Mouse (Mus musculus): Measurements from ENCODE around the gene Serpina11. TPM values are rescaled to one million over a fixed set of nuclear protein-coding genes. Genes with fewer than 3 reads are reported as not detected.
"Not testable (repeated sequence)": the region's sequence is repeated elsewhere in the genome, so short reads cannot be mapped to it uniquely, and the experiment has no call there.

Gene Serpina11
- polyA plus RNA-seq, 1 experiment from 2014 or later = not detected

GRCm38 (mm10) chr12:103962337-103962736, 27.4 kb downstream of the Serpina11 start:
- H3K4me3 ChIP-seq (ENCODE audit: low read depth, low read length) = no peak overlapping the region
- H3K9me3 ChIP-seq (ENCODE audit: control insufficient read depth, low read length) = no peaks in the 10 kb centered on the region
- no peak overlapping the region for H3K4me2 ChIP-seq (ENCODE audit: low read depth)
- no peak overlapping the region for H3K27ac ChIP-seq (ENCODE audit: low read depth, low read length)
- H3K9ac ChIP-seq (ENCODE audit: low read length) = no peak overlapping the region
- ATAC-seq (ENCODE audit: insufficient read depth, low FRiP score, low TSS enrichment) (no peak), DNase-seq (ENCODE audit: low spot score) (no peak)
- no peaks in the 10 kb centered on the region for H3K27me3 ChIP-seq (ENCODE audit: control insufficient read depth, insufficient read depth, low read length)
- WGBS = 88% methylated on average over 5 of the region's 5 CpGs
- no peaks in the 10 kb centered on the region for H3K4me1 ChIP-seq (ENCODE audit: control insufficient read depth, insufficient read depth, low read length)
- H3K36me3 ChIP-seq (ENCODE audit: control insufficient read depth, insufficient read depth, low read length) = no peaks in the 10 kb centered on the region

DNA sequence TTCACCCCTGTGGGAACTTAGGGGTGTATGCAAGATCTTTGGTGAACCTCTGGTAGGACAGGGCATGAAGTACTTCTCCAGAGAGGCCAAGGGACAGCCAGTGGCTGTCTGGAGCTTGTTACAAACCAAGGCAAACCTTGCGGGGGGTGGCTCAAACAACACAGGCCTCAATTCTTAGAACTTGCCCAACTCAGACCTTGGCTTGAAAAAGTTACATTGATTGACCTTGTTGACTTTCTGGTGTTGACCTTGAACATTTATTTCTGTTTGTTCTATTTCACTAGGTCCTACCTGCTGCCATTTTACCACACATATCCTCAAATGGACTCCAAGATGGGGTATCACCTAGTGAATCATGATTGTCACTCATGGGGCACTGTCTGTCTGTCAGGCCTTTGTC, 28.0 kb downstream of the Serpina11 start:
- DNase-seq (ENCODE audit: low spot score) (no peak), ATAC-seq (ENCODE audit: insufficient read depth, low FRiP score, low TSS enrichment) (no peak)
- Histone ChIP-seq H3K27me3 (ENCODE audit: control insufficient read depth, insufficient read depth, low read length) (no peaks in the 10 kb centered on the region), H3K4me2 (ENCODE audit: low read depth) (no peak overlapping the region), H3K4me3 (ENCODE audit: low read depth, low read length) (no peak overlapping the region), H3K9ac (ENCODE audit: low read length) (no peak overlapping the region), H3K4me1 (ENCODE audit: control insufficient read depth, insufficient read depth, low read length) (no peaks in the 10 kb centered on the region), H3K9me3 (ENCODE audit: control insufficient read depth, low read length) (no peaks in the 10 kb centered on the region), H3K27ac (ENCODE audit: low read depth, low read length) (no peak overlapping the region), H3K36me3 (ENCODE audit: control insufficient read depth, insufficient read depth, low read length) (no peaks in the 10 kb centered on the region)
- WGBS = 86% methylated on average over 1 of the region's 1 CpGs

DNA sequence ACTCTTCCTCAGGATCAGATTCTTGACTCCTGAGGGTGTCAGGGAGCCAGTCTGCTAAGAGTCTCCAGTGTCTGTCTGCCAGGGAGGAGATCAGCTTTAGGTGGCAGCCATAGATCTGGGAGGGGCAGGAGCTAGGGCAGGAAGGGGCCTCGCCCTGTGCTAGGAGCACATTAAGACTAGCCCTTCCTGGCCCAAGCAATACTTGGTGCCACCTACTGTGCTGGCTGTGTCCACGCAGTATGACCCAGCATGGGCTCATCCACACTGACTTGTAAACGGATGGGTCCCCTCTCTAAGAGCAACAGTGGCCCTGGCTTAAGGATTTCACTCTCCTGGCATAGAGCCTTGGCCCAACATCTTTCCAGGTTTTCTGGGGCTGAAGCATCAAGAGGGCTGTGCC, 31.0 kb downstream of the Serpina11 start, which contains the start of gene Serpina1e:
Gene Serpina1e (minus strand): TSS at position 178 of the 400 bp plus-strand sequence.
- Histone ChIP-seq H3K4me1 (ENCODE audit: control insufficient read depth, insufficient read depth, low read length) (no peaks in the 10 kb centered on the region), H3K9ac (ENCODE audit: low read length) (no peak within 1 kb of the TSS), H3K4me3 (ENCODE audit: low read depth, low read length) (no peak within 1 kb of the TSS), H3K27me3 (ENCODE audit: control insufficient read depth, insufficient read depth, low read length) (no peaks in the 10 kb centered on the region), H3K9me3 (ENCODE audit: control insufficient read depth, low read length) (no peaks in the 10 kb centered on the region), H3K27ac (ENCODE audit: low read depth, low read length) (no peak within 1 kb of the TSS), H3K4me2 (ENCODE audit: low read depth) (no peak within 1 kb of the TSS), H3K36me3 (ENCODE audit: control insufficient read depth, insufficient read depth, low read length) (no peaks in the 10 kb centered on the region)
- DNase-seq (ENCODE audit: low spot score) (no peak), ATAC-seq (ENCODE audit: insufficient read depth, low FRiP score, low TSS enrichment) (no peak)
- WGBS = 67% methylated on average over 3 of the region's 3 CpGs

- not testable (repeated sequence) for H3K4me1 ChIP-seq (ENCODE audit: control insufficient read depth, insufficient read depth, low read length); H3K9ac ChIP-seq (ENCODE audit: low read length); H3K36me3 ChIP-seq (ENCODE audit: control insufficient read depth, insufficient read depth, low read length); ATAC-seq (ENCODE audit: insufficient read depth, low FRiP score, low TSS enrichment); H3K27ac ChIP-seq (ENCODE audit: low read depth, low read length); DNase-seq (ENCODE audit: low spot score); H3K27me3 ChIP-seq (ENCODE audit: control insufficient read depth, insufficient read depth, low read length); H3K9me3 ChIP-seq (ENCODE audit: control insufficient read depth, low read length); H3K4me3 ChIP-seq (ENCODE audit: low read depth, low read length); H3K4me2 ChIP-seq (ENCODE audit: low read depth)
- 94% methylated on average over 2 of the region's 2 CpGs for WGBS
Observed at GRCm38 (mm10) chr12:103956555-103956954, 33.2 kb downstream of the Serpina11 start.

DNA sequence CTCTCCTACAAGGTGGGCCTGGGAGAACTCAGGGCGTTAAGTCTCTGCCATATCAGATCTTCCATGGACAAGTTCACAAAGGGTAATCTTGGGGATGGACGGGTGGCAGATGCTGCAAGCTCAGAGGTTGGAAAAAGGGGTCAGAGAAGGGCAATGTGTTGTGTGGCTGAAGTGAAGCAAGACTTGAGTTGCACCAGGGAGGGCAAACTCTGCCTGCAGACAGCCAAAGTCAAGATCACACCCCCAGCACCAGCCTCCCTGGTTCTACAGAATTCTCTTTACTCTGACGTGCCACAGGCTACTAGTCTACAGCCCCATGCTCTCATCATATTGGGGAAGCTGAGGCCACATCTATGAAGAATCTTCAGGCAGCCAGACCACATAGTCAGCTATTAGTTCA, 36.8 kb downstream of the Serpina11 start:
- not testable (repeated sequence) for H3K4me3 ChIP-seq (ENCODE audit: low read depth, low read length); H3K9ac ChIP-seq (ENCODE audit: low read length); DNase-seq (ENCODE audit: low spot score); H3K36me3 ChIP-seq (ENCODE audit: control insufficient read depth, insufficient read depth, low read length); H3K4me2 ChIP-seq (ENCODE audit: low read depth); H3K27ac ChIP-seq (ENCODE audit: low read depth, low read length); H3K27me3 ChIP-seq (ENCODE audit: control insufficient read depth, insufficient read depth, low read length); ATAC-seq (ENCODE audit: insufficient read depth, low FRiP score, low TSS enrichment); H3K4me1 ChIP-seq (ENCODE audit: control insufficient read depth, insufficient read depth, low read length); H3K9me3 ChIP-seq (ENCODE audit: control insufficient read depth, low read length)
- WGBS = 86% methylated on average over 3 of the region's 3 CpGs

- Histone ChIP-seq H3K27me3 (ENCODE audit: control insufficient read depth, insufficient read depth, low read length) (no peaks in the 10 kb centered on the region), H3K4me1 (ENCODE audit: control insufficient read depth, insufficient read depth, low read length) (no peaks in the 10 kb centered on the region), H3K9me3 (ENCODE audit: control insufficient read depth, low read length) (no peaks in the 10 kb centered on the region), H3K4me3 (ENCODE audit: low read depth, low read length) (no peak overlapping the region), H3K27ac (ENCODE audit: low read depth, low read length) (no peak overlapping the region), H3K36me3 (ENCODE audit: control insufficient read depth, insufficient read depth, low read length) (no peaks in the 10 kb centered on the region), H3K9ac (ENCODE audit: low read length) (no peak overlapping the region), H3K4me2 (ENCODE audit: low read depth) (no peak overlapping the region)
- WGBS = 84% methylated on average over 4 of the region's 4 CpGs
- DNase-seq (ENCODE audit: low spot score) (no peak), ATAC-seq (ENCODE audit: insufficient read depth, low FRiP score, low TSS enrichment) (no peak)
Observed at GRCm38 (mm10) chr12:103946243-103946642, 43.5 kb downstream of the Serpina11 start.

Other genes starting within 250 kb of the Serpina11 start
- gene Serpina1d, start 216.4 kb downstream of the Serpina11 start, polyA plus RNA-seq (2014; fragmentation: Nextera tagmentation; extraction: Ambion mirVana) = not detected in 2 replicates
- 0.38 TPM in 1 of 2 replicates, not detected in the other for gene Serpina1b, start 159.6 kb downstream of the Serpina11 start, polyA plus RNA-seq (2014; fragmentation: Nextera tagmentation; extraction: Ambion mirVana)
- gene Serpina1a, start 126.4 kb downstream of the Serpina11 start, polyA plus RNA-seq (2014; fragmentation: Nextera tagmentation; extraction: Ambion mirVana) = not detected in 2 replicates
- gene Serpina1c, start 85.1 kb downstream of the Serpina11 start, polyA plus RNA-seq (2014; fragmentation: Nextera tagmentation; extraction: Ambion mirVana) = not detected in 2 replicates
- gene Serpina1e, start 31.0 kb downstream of the Serpina11 start, polyA plus RNA-seq (2014; fragmentation: Nextera tagmentation; extraction: Ambion mirVana) = not detected in 2 replicates
- gene Serpina9, start 23.8 kb upstream of the Serpina11 start, polyA plus RNA-seq (2014; fragmentation: Nextera tagmentation; extraction: Ambion mirVana) = not detected in 2 replicates
- gene Serpina12, start 54.5 kb upstream of the Serpina11 start, polyA plus RNA-seq (2014; fragmentation: Nextera tagmentation; extraction: Ambion mirVana) = not detected in 2 replicates
- not detected in 2 replicates for gene Serpina5, start 111.2 kb upstream of the Serpina11 start, polyA plus RNA-seq (2014; fragmentation: Nextera tagmentation; extraction: Ambion mirVana)
- not detected in 2 replicates for gene Serpina3a, start 122.8 kb upstream of the Serpina11 start, polyA plus RNA-seq (2014; fragmentation: Nextera tagmentation; extraction: Ambion mirVana)
- not detected in 2 replicates for gene Serpina3b, start 138.0 kb upstream of the Serpina11 start, polyA plus RNA-seq (2014; fragmentation: Nextera tagmentation; extraction: Ambion mirVana)
- not detected in 2 replicates for gene Serpina3c, start 163.9 kb upstream of the Serpina11 start, polyA plus RNA-seq (2014; fragmentation: Nextera tagmentation; extraction: Ambion mirVana)
- gene Serpina3f, start 224.6 kb upstream of the Serpina11 start, polyA plus RNA-seq (2014; fragmentation: Nextera tagmentation; extraction: Ambion mirVana) = not detected in 2 replicates
- gene Serpina3g, start 246.3 kb upstream of the Serpina11 start, polyA plus RNA-seq (2014; fragmentation: Nextera tagmentation; extraction: Ambion mirVana) = 0.33 and 1.3 TPM in 2 replicates

All from neural tube, embryonic 11.5 days (tissue).